Mouse (Mus musculus) right cerebral cortex, postnatal 14 days (tissue): ENCODE results near the gene Polk.

Experiments
- DNase-seq: peaks from one replicate; pipeline ENCODE4 v3.0.0; 2022

Polk gene

GRCm38 (mm10) chr13:96527856-96528255 is 14.5 kb downstream of the Polk start:
- no peak for DNase-seq

GRCm38 (mm10) chr13:96527022-96527421 is 15.4 kb downstream of the Polk start:
- DNase-seq: no peak

GRCm38 (mm10) chr13:96521294-96521693 is 21.1 kb downstream of the Polk start:
- DNase-seq: no peak

GRCm38 (mm10) chr13:96517335-96517734 is 25.0 kb downstream of the Polk start:
- no peak for DNase-seq

GRCm38 (mm10) chr13:96516249-96516648 is 26.1 kb downstream of the Polk start:
- DNase-seq: no peak

GRCm38 (mm10) chr13:96514154-96514942 is 28.0 kb downstream of the Polk start:
- no peak for DNase-seq

GRCm38 (mm10) chr13:96511893-96512292 is 30.5 kb downstream of the Polk start:
- no peak for DNase-seq

GRCm38 (mm10) chr13:96511262-96511661 is 31.1 kb downstream of the Polk start:
- DNase-seq: no peak

- no peak for DNase-seq
Measured at GRCm38 (mm10) chr13:96510635-96511034, 31.7 kb downstream of the Polk start.

- DNase-seq: no peak
Measured at GRCm38 (mm10) chr13:96507541-96507940, 34.8 kb downstream of the Polk start.

GRCm38 (mm10) chr13:96506313-96506712 is 36.1 kb downstream of the Polk start:
- DNase-seq: no peak

- DNase-seq: no peak
Measured at GRCm38 (mm10) chr13:96505661-96506060, 36.7 kb downstream of the Polk start.

- no peak for DNase-seq
Measured at GRCm38 (mm10) chr13:96499891-96500290, 42.5 kb downstream of the Polk start.

GRCm38 (mm10) chr13:96496630-96497029 is 45.7 kb downstream of the Polk start:
- DNase-seq: no peak

- DNase-seq: no peak
Measured at GRCm38 (mm10) chr13:96490433-96490832, 51.9 kb downstream of the Polk start, which contains the start of gene Gm17622. Gene Gm17622 (plus strand): TSS chr13:96490733.

- DNase-seq: no peak
Measured at GRCm38 (mm10) chr13:96487968-96488367, 54.4 kb downstream of the Polk start.

GRCm38 (mm10) chr13:96487230-96487629 is 55.1 kb downstream of the Polk start:
- no peak for DNase-seq

GRCm38 (mm10) chr13:96478991-96479390 is 63.4 kb downstream of the Polk start:
- no peak for DNase-seq

GRCm38 (mm10) chr13:96477226-96477625 is 65.2 kb downstream of the Polk start:
- DNase-seq: no peak

- no peak for DNase-seq
Measured at GRCm38 (mm10) chr13:96470957-96471356, 71.4 kb downstream of the Polk start, which contains the start of gene Ankdd1b. Gene Ankdd1b (minus strand): TSS chr13:96471198.

- no peak for DNase-seq
Measured at GRCm38 (mm10) chr13:96470556-96470955, 71.8 kb downstream of the Polk start.

- no peak for DNase-seq
Measured at GRCm38 (mm10) chr13:96468678-96469077, 73.7 kb downstream of the Polk start.

- no peak for DNase-seq
Measured at GRCm38 (mm10) chr13:96465315-96465714, 77.1 kb downstream of the Polk start.

GRCm38 (mm10) chr13:96462644-96463043 is 79.7 kb downstream of the Polk start:
- DNase-seq: no peak

- DNase-seq: no peak
Measured at GRCm38 (mm10) chr13:96458606-96459005, 83.8 kb downstream of the Polk start.
